Mouse (Mus musculus) G1E-ER4 (cell line): ENCODE measurements at regions not wholly inside any gene's neighbourhood (a gene's known extent, or its start where the extent isn't known, plus 50 kb on each side); places are given as distances from the start of the nearest gene placed in this dataset.

Experiments used
- GATA1 ChIP-seq: IDR thresholded peaks from one replicate; pipeline ENCODE4 v1.8.0; 2012; ENCODE audit warnings: low read length, inconsistent platforms

DNA sequence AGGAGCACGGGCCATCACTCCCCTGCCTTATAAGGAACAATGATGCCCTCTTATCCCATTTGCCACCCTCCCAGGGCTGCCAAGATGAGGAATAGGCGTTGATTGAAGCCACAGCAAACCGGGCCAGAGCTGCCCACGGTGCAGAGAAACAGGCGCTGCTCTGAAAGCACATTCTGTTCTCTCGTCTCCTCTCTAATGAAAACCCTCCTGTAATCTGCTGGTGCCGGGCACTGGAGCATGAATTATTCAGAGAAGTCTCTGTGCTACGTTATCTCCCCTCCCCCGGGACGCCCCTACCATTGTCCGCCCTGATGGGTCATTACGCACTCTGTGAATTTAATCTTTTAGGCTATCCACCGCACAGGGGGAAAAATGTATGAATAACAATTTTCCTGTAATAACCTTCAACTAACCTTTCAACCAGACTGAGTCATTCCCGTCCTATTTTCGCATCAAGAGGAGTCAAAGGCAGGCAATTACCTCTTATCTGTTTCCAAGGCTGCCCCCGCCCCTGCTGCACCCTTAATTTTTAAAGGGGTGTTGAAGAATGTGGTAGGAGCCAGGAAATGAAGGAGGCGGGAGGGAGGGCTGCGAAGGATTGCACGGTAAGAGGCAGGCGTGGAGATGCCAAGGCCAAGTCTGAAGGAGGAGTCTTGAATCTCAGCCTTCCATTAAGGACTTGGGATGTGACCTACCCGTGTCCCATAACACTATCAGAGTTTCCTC is 201.6 kb downstream of the Tle3 start:
- TF ChIP-seq GATA1: no peak

DNA sequence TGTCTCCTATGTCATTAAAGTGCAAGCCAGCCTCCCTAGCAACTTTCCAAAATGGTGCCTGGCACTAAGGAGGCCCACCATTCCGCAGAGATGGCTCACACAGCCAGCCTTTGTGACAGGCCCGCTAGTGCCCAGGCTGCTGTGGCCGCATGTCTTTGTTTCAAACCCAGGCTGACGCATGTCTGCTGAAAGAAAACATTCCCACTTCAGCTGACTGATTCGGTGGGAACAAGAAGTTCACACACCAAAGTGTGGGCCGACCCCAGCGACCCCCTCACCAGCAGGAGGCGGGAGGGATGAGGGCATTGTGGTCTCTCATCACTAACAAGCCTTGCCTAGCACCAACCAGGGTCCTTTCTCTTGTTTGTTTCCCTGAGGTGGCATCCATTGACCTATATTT is 190.9 kb downstream of the Tle3 start:
- TF ChIP-seq GATA1: no peak

DNA sequence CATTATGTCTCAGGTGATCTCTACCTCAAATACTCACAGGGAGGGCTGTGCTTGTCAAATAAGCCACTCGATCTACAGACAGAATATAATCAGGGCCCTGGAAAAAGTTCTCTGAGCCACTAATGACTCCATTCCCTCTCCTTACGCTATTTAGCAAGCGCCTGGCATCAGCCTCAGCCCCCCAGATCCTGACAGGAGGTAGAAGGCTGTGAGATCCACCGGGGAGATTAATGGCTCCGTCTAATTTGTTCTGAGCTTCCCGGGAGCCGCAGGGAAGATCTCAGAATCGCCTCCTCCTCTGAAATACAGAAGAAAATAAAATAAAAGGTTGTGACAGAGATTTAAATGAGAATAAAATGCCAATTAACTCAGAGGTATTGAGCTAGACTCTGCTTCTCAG is 189.4 kb downstream of the Tle3 start:
- no peak for TF ChIP-seq GATA1

DNA sequence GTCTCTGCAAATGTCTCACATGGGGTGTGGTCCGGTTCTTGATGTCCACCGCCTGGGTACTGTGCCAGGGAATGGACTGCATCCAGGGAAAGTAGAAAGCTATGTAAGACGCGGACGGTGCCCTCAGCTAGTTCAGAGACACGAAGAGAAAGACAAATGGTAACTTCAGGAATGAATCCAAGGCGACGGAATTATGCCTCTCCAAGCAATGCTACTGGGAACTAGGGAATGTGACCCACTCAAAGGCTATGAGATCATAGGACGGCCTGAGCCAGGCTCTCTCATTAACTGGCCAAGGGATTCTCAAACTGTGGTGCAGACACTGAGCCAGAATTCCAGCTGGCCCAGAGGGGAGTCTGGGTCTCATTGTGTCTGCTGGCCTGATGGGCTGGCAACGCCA is 186.5 kb downstream of the Tle3 start:
- no peak for TF ChIP-seq GATA1

DNA sequence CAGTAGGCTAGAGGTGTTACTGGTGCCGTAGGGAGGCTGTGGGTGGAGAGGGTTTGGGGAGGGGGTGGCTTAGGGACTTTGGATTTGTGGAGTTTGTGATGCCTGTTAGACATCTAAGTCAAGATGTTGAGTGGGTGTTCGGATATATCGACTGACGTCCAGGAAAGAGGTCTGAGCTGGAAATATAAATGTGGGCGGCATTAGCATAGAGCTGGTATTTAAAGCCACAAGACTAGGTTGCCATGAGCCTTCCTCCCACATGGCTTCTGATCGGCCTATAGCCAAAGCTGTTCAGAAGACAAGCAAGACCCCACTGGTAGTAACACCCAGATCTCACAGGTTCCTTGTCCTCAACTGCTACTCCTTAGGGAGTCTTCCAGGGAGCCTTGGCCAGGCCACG is 184.9 kb downstream of the Tle3 start:
- TF ChIP-seq GATA1: no peak

DNA sequence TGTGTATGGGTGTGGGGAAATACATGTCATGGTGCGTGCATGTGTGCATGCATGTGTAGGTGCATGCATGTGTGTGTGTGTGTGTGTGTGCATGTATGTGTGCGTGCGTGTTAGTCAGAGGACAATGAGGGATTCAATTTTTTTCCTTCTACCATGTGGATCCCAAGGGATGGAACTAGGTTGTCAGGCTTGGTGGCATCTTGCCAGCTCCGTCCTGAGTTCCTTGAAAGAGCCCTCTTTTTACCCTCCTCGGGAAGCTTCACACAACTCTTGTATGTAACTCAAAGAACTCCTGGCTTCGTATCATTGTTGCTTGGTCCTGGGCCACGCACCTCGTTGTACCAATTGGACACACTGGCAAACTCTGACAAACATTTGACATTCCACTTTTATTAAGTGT is 183.0 kb downstream of the Tle3 start:
- no peak for TF ChIP-seq GATA1

DNA sequence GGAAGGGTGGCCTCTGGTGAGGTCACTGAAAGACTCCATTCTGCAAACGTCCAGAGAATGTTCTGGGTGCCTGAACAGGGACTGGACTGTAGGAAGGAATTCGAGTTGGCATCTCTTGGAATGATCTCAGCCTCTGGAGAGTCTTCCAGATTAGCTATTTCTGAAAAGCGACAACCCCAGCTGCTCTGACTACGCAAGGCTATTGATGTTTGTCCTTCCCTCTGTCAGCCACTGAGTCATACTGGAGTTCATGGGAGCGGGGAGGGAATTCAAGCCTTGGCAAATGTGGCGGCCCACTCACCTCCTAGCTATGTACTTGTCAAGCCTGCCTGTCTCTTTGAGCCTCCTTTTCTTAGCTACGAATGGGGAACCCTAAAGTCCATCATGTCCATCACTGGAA is 182.4 kb downstream of the Tle3 start:
- no peak for TF ChIP-seq GATA1

DNA sequence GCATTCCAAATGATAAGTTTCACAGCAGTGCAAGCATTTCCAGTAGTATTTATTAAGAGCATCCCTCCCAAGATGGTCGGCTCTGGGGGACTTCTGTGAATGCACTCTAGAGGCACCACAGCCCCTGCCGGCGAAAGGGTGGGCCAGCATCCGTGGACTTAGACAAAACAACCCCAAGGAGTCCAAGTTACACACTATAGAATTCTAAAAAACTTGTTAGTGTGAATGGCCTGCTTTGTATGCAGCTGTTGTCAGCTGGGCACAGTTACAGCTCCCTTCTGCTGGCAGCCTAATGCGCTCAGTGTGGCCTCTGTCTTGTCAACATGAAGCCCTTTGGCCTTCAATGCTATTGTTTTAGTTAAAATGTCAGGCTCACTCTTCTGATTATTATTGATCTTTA is 181.5 kb downstream of the Tle3 start:
- TF ChIP-seq GATA1: no peak

DNA sequence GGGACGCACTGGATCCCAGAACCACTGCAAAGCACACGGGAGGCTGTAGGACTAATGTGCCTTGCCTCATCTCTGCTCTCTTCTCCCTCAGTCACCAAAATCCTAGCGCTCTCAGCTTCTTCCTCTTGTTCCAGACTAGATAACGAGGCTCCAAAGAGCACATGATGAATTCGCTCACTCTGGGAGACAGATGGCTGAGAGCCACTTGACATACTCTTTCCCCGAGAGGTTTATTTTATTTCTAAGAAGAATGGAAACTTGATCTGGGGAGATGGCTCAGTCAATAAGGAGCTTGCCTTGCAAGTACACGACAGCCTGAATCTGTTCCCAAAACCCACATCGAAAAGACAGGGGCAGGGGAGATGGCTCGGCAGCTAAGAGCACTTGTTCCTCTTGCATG is 179.2 kb downstream of the Tle3 start:
- no peak for TF ChIP-seq GATA1

DNA sequence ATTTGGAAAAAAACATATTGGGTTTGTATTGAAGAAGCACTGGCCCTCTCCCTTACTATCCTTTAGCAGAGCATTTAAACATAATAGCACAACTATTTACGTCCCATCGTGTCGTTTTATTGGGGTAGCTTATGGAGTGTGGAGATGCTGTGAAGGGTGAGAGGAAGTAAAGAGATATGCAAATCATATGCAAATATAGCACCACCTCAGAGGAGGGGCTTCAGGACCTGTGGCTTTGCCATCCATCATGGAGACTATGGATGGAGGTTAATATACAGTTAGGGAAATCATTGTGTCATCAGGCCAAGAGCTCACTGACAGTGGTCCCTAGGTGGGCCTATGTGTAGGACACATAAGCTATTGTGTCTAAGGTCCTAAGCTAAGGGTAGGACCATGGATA is 178.2 kb downstream of the Tle3 start:
- no peak for TF ChIP-seq GATA1

DNA sequence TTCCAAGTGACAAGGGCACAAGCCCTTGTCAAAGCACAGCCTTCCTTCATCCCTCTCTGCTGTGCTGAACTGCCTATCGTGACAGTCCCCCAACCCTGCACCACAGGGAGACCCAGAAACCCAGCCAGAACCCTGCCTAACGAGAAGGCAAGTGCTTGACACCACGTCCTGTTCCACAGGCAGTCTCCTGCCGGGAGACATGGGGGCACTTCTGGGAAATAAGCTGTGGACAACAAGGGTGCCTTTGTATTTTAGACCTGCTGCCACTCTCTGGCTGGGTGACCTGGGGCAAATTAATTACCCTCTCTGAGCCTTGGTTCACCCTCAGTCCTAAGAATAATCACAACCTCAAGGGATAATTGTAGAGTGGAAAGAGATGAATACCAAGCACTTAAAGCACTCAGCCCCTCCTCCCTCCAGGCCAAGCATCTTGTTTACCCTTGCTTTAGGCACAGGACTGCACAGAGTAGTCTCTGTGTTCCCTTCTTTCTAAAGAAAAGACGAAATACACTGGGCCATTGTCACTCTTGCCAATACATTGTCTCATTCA is 177.6 kb downstream of the Tle3 start:
- TF ChIP-seq GATA1: no peak

DNA sequence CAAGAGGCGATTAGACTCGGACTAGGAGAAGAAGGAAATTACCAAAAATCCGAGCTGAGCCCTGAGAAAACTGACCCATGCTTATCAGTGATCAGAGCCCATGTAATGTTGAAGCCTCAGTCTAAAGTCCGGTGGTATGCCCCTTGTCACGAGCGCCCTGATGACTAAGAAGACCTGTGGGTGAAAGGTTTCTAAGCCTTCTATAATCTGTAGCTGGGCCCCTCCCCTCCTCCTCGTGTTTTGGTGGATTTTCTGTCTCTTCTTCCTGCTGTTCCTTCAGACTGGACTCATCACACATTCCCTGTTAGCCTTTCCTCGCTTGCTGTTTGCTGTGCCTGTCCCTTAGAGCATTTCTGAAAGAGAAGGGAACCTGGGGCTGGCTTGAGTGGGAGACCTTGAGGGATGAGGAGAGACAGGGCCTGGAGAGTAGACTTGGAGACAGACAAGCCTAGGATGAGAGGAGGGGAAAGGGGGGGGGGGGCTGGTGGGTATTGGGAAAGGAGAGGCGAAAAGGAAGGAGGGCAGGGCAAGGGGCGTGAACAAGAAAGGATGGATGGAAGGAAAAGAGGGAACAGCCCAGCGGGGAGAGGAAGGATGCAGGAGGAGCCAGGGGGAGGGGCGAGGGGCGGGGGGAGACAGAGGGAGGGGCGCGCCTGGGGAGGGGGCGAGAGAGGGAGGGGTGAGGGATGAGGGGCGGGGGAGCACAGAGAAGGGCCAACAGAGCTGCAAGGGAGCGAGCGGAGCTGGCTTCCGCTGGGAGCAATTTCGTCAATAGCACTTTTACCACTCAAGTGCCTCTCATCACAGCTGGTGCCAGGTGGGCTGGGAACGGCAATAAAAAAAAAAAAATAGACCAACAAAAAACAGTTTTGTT is 165.4 kb downstream of the Tle3 start:
- TF ChIP-seq GATA1: no peak

DNA sequence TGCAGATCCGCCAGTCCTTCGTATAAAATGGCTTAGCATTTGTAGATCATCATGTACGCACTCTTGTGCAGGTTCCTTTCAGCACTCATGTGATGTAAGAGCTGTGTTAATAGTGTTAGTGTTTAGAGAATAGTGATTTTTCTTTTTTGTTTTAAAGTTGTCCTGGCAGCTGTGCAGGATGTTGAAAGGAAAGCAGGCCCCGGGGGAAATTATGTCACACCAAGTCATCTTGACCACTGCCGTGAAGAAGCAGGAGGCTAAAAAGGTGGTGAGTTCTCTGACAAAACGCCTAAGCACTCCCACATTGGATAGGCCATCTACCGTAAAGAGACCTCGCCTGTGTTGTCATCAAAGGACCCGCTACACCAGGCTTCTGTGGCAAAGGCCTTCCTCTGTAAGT is 161.1 kb downstream of the Tle3 start:
- TF ChIP-seq GATA1: no peak

DNA sequence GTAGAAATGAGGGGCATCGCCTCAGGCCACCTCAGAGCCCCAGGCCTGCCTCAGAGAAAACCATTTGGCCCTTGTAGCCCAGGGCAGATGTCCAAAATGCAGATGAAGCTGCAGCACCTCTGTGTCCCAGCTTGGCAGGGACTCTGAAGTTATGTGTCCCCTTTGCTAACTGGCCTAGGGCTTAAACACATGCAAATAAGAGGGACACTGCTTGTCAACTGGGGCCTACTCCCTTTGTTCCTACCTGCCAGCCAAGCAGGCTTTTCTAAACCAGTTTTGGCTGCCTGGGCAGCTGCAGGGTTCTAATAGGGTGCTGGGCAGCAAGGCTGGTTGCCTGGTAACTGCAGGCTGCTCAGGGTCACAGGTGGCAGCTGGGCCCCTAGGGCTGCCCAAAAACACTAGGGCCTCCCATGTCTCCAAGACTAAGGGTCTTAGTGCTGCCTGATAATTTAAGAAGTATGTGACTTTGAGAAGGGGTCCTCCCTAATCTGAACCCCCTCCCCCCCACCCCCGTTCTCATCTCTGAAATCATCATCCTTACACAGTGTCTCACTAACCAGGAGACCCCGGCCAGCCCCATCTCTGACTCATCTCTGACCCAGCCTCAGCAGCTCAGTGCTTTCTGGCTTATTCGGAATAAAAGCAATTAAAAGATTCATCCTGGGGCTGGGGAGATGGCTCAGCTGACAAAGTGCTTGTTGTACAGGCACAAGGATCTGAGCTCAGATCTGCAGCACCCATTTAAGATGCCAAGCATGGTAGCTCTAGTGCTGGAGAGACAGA is 158.3 kb downstream of the Tle3 start:
- no peak for TF ChIP-seq GATA1

DNA sequence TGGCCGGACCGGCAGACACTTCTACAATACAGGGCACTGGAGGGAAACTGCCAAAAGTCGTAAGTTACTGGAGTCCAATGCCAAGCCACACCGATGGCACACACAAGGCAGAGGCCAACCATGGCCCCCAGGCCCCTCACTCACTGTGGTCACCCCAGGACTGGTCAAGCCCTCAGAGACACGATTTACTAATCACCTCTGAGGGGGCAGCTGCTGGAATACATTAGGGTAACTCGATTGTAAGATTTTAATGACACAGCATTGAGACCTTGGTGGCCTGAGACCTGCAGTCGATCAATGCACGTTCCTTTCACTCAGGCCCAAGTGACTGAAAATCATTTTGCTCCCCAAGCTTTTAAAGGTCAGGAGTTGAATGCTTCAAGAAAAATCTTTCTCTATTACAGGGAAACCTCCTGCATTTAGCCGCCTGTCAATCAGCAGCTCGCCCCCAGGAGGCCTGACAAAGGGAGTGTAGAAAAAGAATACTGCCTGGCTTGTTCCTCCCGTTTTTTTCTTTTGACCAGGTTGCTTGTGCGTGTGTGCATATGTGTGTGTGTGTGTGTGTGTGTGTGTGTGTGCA is 156.2 kb downstream of the Tle3 start:
- no peak for TF ChIP-seq GATA1
